Mouse (Mus musculus) testis, adult 2 months (tissue): Measurements from ENCODE around the gene Cd300ld5.

ENCODE experiments used
- CTCF ChIP-seq: fragments of 200-500 bp; IDR thresholded peaks from 2 replicates; pipeline ENCODE4 v1.5.1; 2012; ENCODE audit warnings: low read depth, mild to moderate bottlenecking, inconsistent platforms, low read length, moderate library complexity; ENCODE audit not compliant: control insufficient read depth, insufficient read depth, insufficient replicate concordance
- POLR2A ChIP-seq: fragments of 200-500 bp; IDR thresholded peaks from 2 replicates; pipeline ENCODE4 v1.6.1; 2012; ENCODE audit warnings: low read depth, mild to moderate bottlenecking, inconsistent platforms, low read length, moderate library complexity; ENCODE audit not compliant: control insufficient read depth

DNA sequence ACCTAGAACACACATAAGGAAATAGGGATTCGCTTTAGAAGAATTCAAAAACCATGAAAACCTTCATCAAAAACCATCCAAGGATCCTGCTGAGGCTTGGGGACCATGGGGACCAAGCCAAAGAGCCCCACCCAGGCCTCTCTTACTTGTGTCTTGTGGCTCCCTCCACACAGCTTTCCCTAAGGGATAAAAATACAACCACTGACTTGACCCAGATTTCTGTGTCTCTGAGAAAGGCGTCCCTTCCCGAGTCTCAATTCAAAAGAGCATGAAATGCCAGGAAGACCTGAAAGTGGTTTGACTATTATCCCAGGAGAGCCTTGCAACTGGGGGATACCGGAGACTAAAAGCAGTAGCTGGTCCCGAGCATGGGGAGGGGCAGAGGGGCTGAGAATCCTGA, 35.4 kb upstream of the Cd300ld5 start:
- TF ChIP-seq CTCF (no peak), POLR2A (no peak)
